In the genomic region with DNA sequence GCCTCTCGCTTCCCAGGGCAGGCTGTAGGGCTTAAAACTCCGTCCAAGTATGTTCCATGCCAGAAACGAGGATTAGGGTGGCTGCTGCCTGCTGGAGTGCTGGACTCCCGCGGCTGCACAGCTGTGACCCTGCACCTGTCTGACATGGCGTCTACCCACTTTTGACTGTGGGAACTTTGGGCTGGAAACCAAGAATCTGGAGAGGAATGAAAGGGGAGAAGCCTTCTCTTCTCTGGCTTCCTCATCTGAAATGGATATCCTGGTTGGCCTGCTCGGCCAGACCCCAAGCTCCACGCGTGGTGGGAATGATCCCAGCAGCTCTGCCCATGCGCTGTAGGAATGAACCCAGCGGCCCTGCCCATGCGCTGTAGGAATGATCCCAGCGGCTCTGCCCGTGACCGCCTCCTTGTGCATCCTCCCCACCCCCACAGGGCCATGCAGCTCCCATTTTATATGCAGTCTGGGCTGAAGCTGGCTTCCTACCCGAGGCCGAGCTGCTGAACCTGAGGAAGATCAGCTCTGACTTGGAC, we compare ENCODE assay signal across 11 mouse cellular contexts. TPM values are rescaled to one million over a fixed set of nuclear protein-coding genes. Genes with fewer than 3 reads are reported as not detected.
DNase-seq lines count a peak whose midpoint lies in the region; ATAC-seq and TF ChIP-seq lines count a peak whose summit lies in the region.
"Had no signal": no experiment of that assay in that cellular context is flagged by ENCODE, and none has a peak within 500 bp of the region (broad histone marks: within the 10 kb centered on the region; RNA-seq: fewer than 3 reads in every experiment).

No protein-coding gene starts in this region.

- ATAC-seq in limb, embryonic 12.5 days (ENCODE audit: insufficient number of reproducible peaks, insufficient read depth, low FRiP score, low TSS enrichment, low read depth), result peak; percentile 26; the same call in 1 of the 2 replicates
- peak; percentile 82 for ATAC-seq in limb, embryonic 14.5 days (ENCODE audit: low FRiP score, low read depth)
- ATAC-seq: liver, postnatal 0 days; midbrain, embryonic 13.5 days had no signal

- H3K27ac ChIP-seq in limb, embryonic 12.5 days, result no peak overlapping the region
- no peak overlapping the region for H3K27ac ChIP-seq in limb, embryonic 10.5 days
- no peak overlapping the region for H3K27ac ChIP-seq in limb, embryonic 14.5 days (replicated peaks; ENCODE audit: low read depth, low read length)
- H3K27ac ChIP-seq: midbrain, embryonic 13.5 days had no signal

- H3K27me3 ChIP-seq in limb, embryonic 12.5 days, result no peaks in the 10 kb centered on the region
- H3K27me3 ChIP-seq in limb, embryonic 10.5 days (ENCODE audit: low read depth, poor library complexity, severe bottlenecking), result no peaks in the 10 kb centered on the region
- H3K27me3 ChIP-seq in limb, embryonic 14.5 days (ENCODE audit: control insufficient read depth, insufficient read depth, low read length), result no peaks in the 10 kb centered on the region
- H3K27me3 ChIP-seq: midbrain, embryonic 13.5 days had no signal

- H3K4me1 ChIP-seq in limb, embryonic 12.5 days (replicated peaks), result no peaks in the 10 kb centered on the region
- H3K4me1 ChIP-seq in limb, embryonic 10.5 days, result no peaks in the 10 kb centered on the region
- H3K4me1 ChIP-seq in limb, embryonic 14.5 days (ENCODE audit: control insufficient read depth, insufficient read depth, low read length), result no peaks in the 10 kb centered on the region

- DNase-seq in limb, embryonic 10.5 days (ENCODE audit: low spot score), result no peak
- DNase-seq in cerebellum, adult 11-12 months, result peak; percentile 68
- DNase-seq in gastrocnemius, adult 8-10 months (ENCODE audit: low spot score in 2 of 2), result peak; percentile 68 to 76
- peak; percentile 47 for DNase-seq in limb, embryonic 14.5 days (ENCODE audit: low spot score)
- no peak for DNase-seq in right cerebral cortex, adult 18-20 months
- no peak for DNase-seq in thymus, postnatal 36 days
- DNase-seq in layer of hippocampus, adult 18-20 months (ENCODE audit: low spot score in 2 of 2), result no peak
- DNase-seq: heart, postnatal 10 days; liver, postnatal 0 days had no signal

- peaks cover 81% of the 10 kb centered on the region for H3K36me3 ChIP-seq in limb, embryonic 12.5 days
- H3K36me3 ChIP-seq in limb, embryonic 10.5 days, result peaks cover 97% of the 10 kb centered on the region
- H3K36me3 ChIP-seq in limb, embryonic 14.5 days (ENCODE audit: control insufficient read depth, insufficient read depth, low read length), result peaks cover 61% of the 10 kb centered on the region

- H3K4me2 ChIP-seq in limb, embryonic 12.5 days, result no peak overlapping the region
- no peak overlapping the region for H3K4me2 ChIP-seq in limb, embryonic 14.5 days (replicated peaks; ENCODE audit: low read depth, low read length, severe bottlenecking)
- H3K4me2 ChIP-seq: midbrain, embryonic 13.5 days had no signal

- no peak for TF ChIP-seq POLR2A in limb, embryonic 14.5 days (IDR thresholded peaks at IDR 0.05; ENCODE audit: borderline replicate concordance, extremely low read depth, insufficient read depth, insufficient read length)

- H3K9me3 ChIP-seq in limb, embryonic 12.5 days, result no peaks in the 10 kb centered on the region
- no peaks in the 10 kb centered on the region for H3K9me3 ChIP-seq in limb, embryonic 10.5 days (replicated peaks)
- H3K9me3 ChIP-seq in limb, embryonic 14.5 days (ENCODE audit: control insufficient read depth, low read length), result no peaks in the 10 kb centered on the region
- H3K9me3 ChIP-seq: midbrain, embryonic 13.5 days had no signal

- no peak overlapping the region for H3K9ac ChIP-seq in limb, embryonic 12.5 days (replicated peaks)
- no peak overlapping the region for H3K9ac ChIP-seq in limb, embryonic 14.5 days (ENCODE audit: low read depth, low read length, severe bottlenecking)
- H3K9ac ChIP-seq: liver, postnatal 0 days; midbrain, embryonic 13.5 days had no signal

- 85% methylated on average over 17 of the region's 17 CpGs for WGBS in limb, embryonic 12.5 days
- 92% methylated on average over 17 of the region's 17 CpGs for WGBS in limb, embryonic 10.5 days
- WGBS in limb, embryonic 14.5 days, result 74% methylated on average over 14 of the region's 17 CpGs

- no peak overlapping the region for H3K4me3 ChIP-seq in limb, embryonic 12.5 days (replicated peaks)
- no peak overlapping the region for H3K4me3 ChIP-seq in limb, embryonic 10.5 days
- no peak overlapping the region for H3K4me3 ChIP-seq in limb, embryonic 14.5 days (replicated peaks; ENCODE audit: low read length)
- H3K4me3 ChIP-seq: midbrain, embryonic 13.5 days had no signal

RNA-seq across cellular contexts. Expression of gene Tkt, which starts 11.2 kb away (rescaled TPM):
- 242 and 244 TPM in 2 replicates for polyA plus RNA-seq in limb, embryonic 12.5 days (2016; fragmentation: Nextera tagmentation; extraction: Ambion mirVana)
- polyA plus RNA-seq in limb, embryonic 10.5 days (2016; fragmentation: Nextera tagmentation; extraction: Ambion mirVana), result 312 and 340 TPM in 2 replicates
- total RNA-seq in gastrocnemius, adult 8-10 months (2022), result 10 to 100 TPM in 3 of 4 experiments, 1 to 10 TPM in 1; 5.8 to 10.9 (median 10.6) TPM
- polyA plus RNA-seq in limb, embryonic 14.5 days (2012; rRNA removed), result 195 and 213 TPM in 2 replicates
- 107 and 123 TPM in 2 replicates for polyA plus RNA-seq in limb, embryonic 14.5 days (2014; fragmentation: Nextera tagmentation; extraction: Ambion mirVana)
- total RNA-seq in layer of hippocampus, adult 18-20 months (2021), result 100 to 1,000 TPM; 186 to 187 TPM

Comparison
In these comparisons a context has a peak if more than half of its experiments do, and no peak if none do; other contexts are left out.
1. DNase-seq: peak in cerebellum, adult 11-12 months (single experiment), gastrocnemius, adult 8-10 months (2 of 2) and limb, embryonic 14.5 days (single experiment); none in limb, embryonic 10.5 days (single experiment), right cerebral cortex, adult 18-20 months (single experiment), thymus, postnatal 36 days (0 of 2) and layer of hippocampus, adult 18-20 months (0 of 2).